Mouse (Mus musculus) liver, embryonic 11.5 days (tissue): ENCODE measurements at regions not wholly inside any gene's neighbourhood (a gene's known extent, or its start where the extent isn't known, plus 50 kb on each side); places are given as distances from the start of the nearest gene placed in this dataset.

ENCODE experiments used
- ATAC-seq: fragments of 200-750 bp; cut with Nextera tagmentation; replicated peaks from 2 replicates; pipeline ENCODE4 v1.8.0; 2017; ENCODE audit warnings: moderate number of reproducible peaks, mild to moderate bottlenecking, moderate TSS enrichment, moderate library complexity; ENCODE audit not compliant: low FRiP score
- DNase-seq: peaks from one replicate; pipeline ENCODE4 v3.0.0-alpha.2; 2017; ENCODE audit warnings: low spot score
- H3K27ac ChIP-seq: fragments of 300-500 bp; sonication (generic); 2 replicates; pipeline ENCODE4 v1.5.1; 2014; ENCODE audit warnings: mild to moderate bottlenecking, low read depth, low read length, control low read depth
- H3K27me3 ChIP-seq: fragments of 300-500 bp; sonication (generic); replicated peaks from 2 replicates; pipeline ENCODE4 v1.6.1; 2014; ENCODE audit warnings: low read length, mixed read lengths; ENCODE audit not compliant: control insufficient read depth, insufficient read depth
- H3K36me3 ChIP-seq: fragments of 300-500 bp; sonication (generic); 2 replicates; pipeline ENCODE4 v1.6.1; 2014; ENCODE audit warnings: mild to moderate bottlenecking, low read length, moderate library complexity, mixed read lengths; ENCODE audit not compliant: control insufficient read depth, insufficient read depth
- H3K4me1 ChIP-seq: fragments of 300-500 bp; sonication (generic); replicated peaks from 2 replicates; pipeline ENCODE4 v1.6.1; 2014; ENCODE audit warnings: low read length, mixed read lengths; ENCODE audit not compliant: control insufficient read depth, insufficient read depth
- H3K4me2 ChIP-seq: fragments of 300-500 bp; sonication (generic); 2 replicates; pipeline ENCODE4 v1.6.1; 2014; ENCODE audit warnings: mild to moderate bottlenecking, control low read depth, moderate library complexity
- H3K4me3 ChIP-seq: fragments of 300-500 bp; sonication (generic); 2 replicates; pipeline ENCODE4 v1.5.1; 2014; ENCODE audit warnings: low read depth, low read length, control low read depth
- H3K9ac ChIP-seq: fragments of 300-500 bp; sonication (generic); 2 replicates; pipeline ENCODE4 v1.6.1; 2014; ENCODE audit warnings: low read depth, low read length, control low read depth
- H3K9me3 ChIP-seq: fragments of 300-500 bp; sonication (generic); 2 replicates; pipeline ENCODE4 v1.6.1; 2016; ENCODE audit warnings: low read length, inconsistent platforms, mixed read lengths; ENCODE audit not compliant: control insufficient read depth
- WGBS: fragments of 180-500 bp; shearing (Covaris S2); extraction: QIAGEN DNeasy Blood & Tissue Kit; methylation state at CpG from one replicate; pipeline ENCODE4 v1.1.7; 2014; 5-methylcytosine and 5-hydroxymethylcytosine counted together

DNA sequence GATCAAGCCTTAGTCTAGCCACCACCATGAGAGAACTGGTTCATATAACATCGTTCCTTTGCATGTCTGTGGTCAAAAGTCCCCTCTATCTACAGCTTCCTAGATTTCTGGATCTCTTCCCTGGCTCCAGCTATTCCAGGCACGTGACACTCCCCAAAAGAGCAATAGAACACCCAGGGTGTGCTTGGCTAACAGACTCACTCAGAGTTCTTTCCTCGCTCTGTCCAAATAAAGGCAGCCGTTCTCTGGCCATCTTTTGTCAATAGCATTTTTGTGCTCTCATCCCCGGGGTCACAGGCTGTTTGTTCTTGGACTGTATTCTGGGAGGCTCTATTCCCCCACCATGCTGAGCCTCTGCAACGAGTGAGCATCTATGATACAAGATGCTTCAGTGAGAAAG is 87.3 kb upstream of the Nckap5 start:
- no peak overlapping the region for H3K27ac ChIP-seq
- no peak overlapping the region for H3K4me2 ChIP-seq
- H3K4me3 ChIP-seq, result no peak overlapping the region
- ATAC-seq (no peak), DNase-seq (no peak)
- H3K9me3 ChIP-seq, result no peaks in the 10 kb centered on the region
- H3K9ac ChIP-seq, result no peak overlapping the region
- WGBS, result 59% methylated on average over 6 of the region's 6 CpGs
- no peaks in the 10 kb centered on the region for H3K36me3 ChIP-seq
- no peaks in the 10 kb centered on the region for H3K27me3 ChIP-seq
- no peaks in the 10 kb centered on the region for H3K4me1 ChIP-seq

- ATAC-seq (no peak), DNase-seq (no peak)
- no peaks in the 10 kb centered on the region for H3K4me1 ChIP-seq
- H3K36me3 ChIP-seq, result no peaks in the 10 kb centered on the region
- H3K4me2 ChIP-seq, result no peak overlapping the region
- H3K9ac ChIP-seq, result no peak overlapping the region
- H3K27ac ChIP-seq, result no peak overlapping the region
- no peaks in the 10 kb centered on the region for H3K27me3 ChIP-seq
- 67% methylated on average over 6 of the region's 6 CpGs for whole genome bisulfite sequencing
- no peak overlapping the region for H3K4me3 ChIP-seq
- H3K9me3 ChIP-seq, result no peaks in the 10 kb centered on the region
Observed at GRCm38 (mm10) chr1:126916369-126916768, 85.8 kb upstream of the Nckap5 start.

- H3K4me1 ChIP-seq, result no peaks in the 10 kb centered on the region
- no peak overlapping the region for H3K27ac ChIP-seq
- no peaks in the 10 kb centered on the region for H3K9me3 ChIP-seq
- H3K4me2 ChIP-seq, result no peak overlapping the region
- no peak overlapping the region for H3K4me3 ChIP-seq
- H3K27me3 ChIP-seq, result no peaks in the 10 kb centered on the region
- ATAC-seq (no peak), DNase-seq (no peak)
- no peaks in the 10 kb centered on the region for H3K36me3 ChIP-seq
- no peak overlapping the region for H3K9ac ChIP-seq
- WGBS, result 76% methylated on average over 12 of the region's 12 CpGs
Observed at GRCm38 (mm10) chr1:126911277-126912060, 80.9 kb upstream of the Nckap5 start.

- no peak for ATAC-seq
- WGBS, result 77% methylated on average over 2 of the region's 2 CpGs
Observed at GRCm38 (mm10) chr1:126907417-126907816, 76.8 kb upstream of the Nckap5 start.

GRCm38 (mm10) chr1:126898484-126898883 is 67.9 kb upstream of the Nckap5 start:
- Histone ChIP-seq H3K9me3 (no peaks in the 10 kb centered on the region), H3K36me3 (no peaks in the 10 kb centered on the region), H3K9ac (no peak overlapping the region), H3K4me1 (no peaks in the 10 kb centered on the region), H3K27me3 (no peaks in the 10 kb centered on the region), H3K4me2 (no peak overlapping the region), H3K27ac (no peak overlapping the region), H3K4me3 (no peak overlapping the region)
- WGBS, result 60% methylated on average over 3 of the region's 3 CpGs
- ATAC-seq (no peak), DNase-seq (no peak)

More at GRCm38 (mm10) chr1:126907417-126907816, 76.8 kb upstream of the Nckap5 start:
- Histone ChIP-seq H3K4me3 (no peak overlapping the region), H3K36me3 (no peaks in the 10 kb centered on the region), H3K9ac (no peak overlapping the region), H3K9me3 (no peaks in the 10 kb centered on the region), H3K4me1 (no peaks in the 10 kb centered on the region), H3K27ac (no peak overlapping the region), H3K27me3 (no peaks in the 10 kb centered on the region), H3K4me2 (no peak overlapping the region)
- no peak for DNase-seq

DNA sequence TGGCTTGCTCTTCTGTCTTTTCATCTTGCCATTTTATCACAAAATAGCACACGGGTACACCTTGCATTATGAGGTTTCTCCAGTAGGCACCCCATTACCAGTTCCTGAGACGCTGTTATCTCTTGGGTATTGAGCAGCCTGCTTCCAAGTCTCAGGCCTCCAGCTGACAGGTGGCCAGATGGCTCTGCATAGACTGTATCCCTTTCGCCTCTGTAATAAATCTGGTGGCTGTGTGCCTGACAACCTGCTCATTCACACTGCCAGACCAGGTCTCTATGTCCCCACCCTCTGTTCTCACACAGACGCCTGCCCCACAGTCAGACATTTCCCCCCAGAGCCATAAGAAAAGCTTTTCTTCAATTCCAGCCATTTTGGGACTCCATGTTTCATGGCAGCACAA is 66.3 kb upstream of the Nckap5 start:
- Histone ChIP-seq H3K9ac (no peak overlapping the region), H3K4me1 (no peaks in the 10 kb centered on the region), H3K27me3 (no peaks in the 10 kb centered on the region), H3K4me3 (no peak overlapping the region), H3K9me3 (no peaks in the 10 kb centered on the region), H3K36me3 (no peaks in the 10 kb centered on the region), H3K4me2 (no peak overlapping the region), H3K27ac (no peak overlapping the region)
- DNase-seq (no peak), ATAC-seq (no peak)
- WGBS, result 65% methylated on average over 4 of the region's 4 CpGs

- ATAC-seq (no peak), DNase-seq (no peak)
- H3K27ac ChIP-seq, result no peak overlapping the region
- no peaks in the 10 kb centered on the region for H3K9me3 ChIP-seq
- no peaks in the 10 kb centered on the region for H3K27me3 ChIP-seq
- H3K9ac ChIP-seq, result no peak overlapping the region
- no peaks in the 10 kb centered on the region for H3K4me1 ChIP-seq
- WGBS, result 91% methylated on average over 3 of the region's 3 CpGs
- H3K36me3 ChIP-seq, result no peaks in the 10 kb centered on the region
- H3K4me2 ChIP-seq, result no peak overlapping the region
- H3K4me3 ChIP-seq, result no peak overlapping the region
Observed at GRCm38 (mm10) chr1:126880801-126881200, 50.2 kb upstream of the Nckap5 start.
